Mouse (Mus musculus) urinary bladder, postnatal 36 days (tissue): Measurements from ENCODE around the gene Ogdh.
A peak's percentile ranks its signal among the peaks of the same experiment; 100 is the strongest.
"Not testable (repeated sequence)": the region's sequence is repeated elsewhere in the genome, so short reads cannot be mapped to it uniquely, and the experiment has no call there.

Source experiments
- DNase-seq, 2 experiments: peaks; one replicate each; pipeline ENCODE4 v3.0.0; 2022; ENCODE audit warnings: low spot score in 2 of 2, mixed read lengths in 1 of 2

The Ogdh gene

GRCm38 (mm10) chr11:6291401-6292115 is at the start of gene Ogdh:
TSS of gene Ogdh (plus strand) at chr11:6291633.
- peak; percentile 98 for DNase-seq

DNA sequence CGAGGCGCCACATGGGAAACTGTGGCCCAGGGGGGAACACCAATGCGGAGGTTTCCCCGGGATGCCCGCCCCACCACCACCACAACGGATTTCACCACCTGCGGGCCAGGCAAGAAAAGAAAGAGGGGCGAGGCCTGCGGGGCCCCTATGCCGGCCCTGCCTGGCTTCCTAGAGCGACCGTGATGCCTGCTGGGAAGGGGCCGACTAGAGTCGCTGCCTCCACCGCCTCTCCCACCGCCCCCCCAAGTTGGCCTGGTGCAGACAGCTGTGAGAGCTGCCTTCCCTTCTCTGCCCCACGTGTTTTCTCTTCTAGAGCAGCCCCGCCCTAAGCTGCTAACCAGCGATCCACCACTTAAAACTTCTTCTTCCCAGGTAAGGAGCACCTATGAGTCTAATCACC is 46.7 kb upstream of the Ogdh start:
- DNase-seq, result no peak

DNA sequence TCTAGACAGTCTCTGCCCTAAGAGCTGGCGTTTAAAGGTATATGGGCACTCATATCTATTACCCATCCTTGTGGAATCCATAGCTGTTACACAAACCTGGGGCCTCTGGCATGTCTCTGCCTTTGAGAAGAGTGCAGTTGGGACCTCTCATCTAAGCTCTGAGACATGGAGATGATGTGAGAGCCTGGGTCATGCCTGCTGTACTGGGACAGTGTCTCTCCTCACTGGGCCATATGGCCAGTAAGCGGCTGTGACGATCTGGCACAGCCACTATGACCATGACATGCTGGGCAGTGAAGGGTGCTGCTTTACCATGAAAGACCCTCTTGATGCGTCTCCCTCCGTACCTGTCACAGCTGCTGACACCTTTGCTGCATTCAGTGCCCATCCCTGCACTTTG is 39.2 kb upstream of the Ogdh start:
- DNase-seq, result no peak

GRCm38 (mm10) chr11:6252824-6253223 is 38.6 kb upstream of the Ogdh start:
- DNase-seq, result no peak

- not testable (repeated sequence) for DNase-seq
Measured at GRCm38 (mm10) chr11:6254602-6255001, 36.8 kb upstream of the Ogdh start.

DNA sequence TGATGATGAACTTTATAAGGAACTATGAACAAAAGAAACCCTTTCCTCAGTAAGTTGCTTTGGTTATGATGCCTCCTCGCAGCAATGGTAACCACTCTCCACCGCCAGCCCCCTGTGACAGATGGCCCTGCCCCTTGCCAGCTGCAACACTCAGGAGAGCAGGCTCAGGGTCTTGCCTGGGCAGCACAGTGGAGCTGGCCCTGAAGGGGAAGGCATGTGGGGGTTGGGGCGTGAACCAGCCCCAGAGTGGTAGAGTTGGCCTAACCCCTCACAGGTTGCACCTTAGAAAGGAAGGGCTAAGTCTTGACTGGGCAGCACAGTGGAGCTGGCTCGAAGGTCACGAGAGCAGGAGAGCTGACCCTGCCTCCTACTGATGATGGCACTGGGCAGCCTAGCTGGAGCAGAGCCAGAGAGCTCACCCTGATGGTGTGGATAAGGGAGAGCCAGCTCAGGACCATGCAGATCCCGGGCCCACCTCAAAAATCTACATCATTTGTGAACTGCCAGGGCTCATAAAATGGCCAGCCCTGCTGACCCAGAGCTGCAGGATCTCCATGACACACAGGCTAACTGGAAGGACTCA is 34.9 kb upstream of the Ogdh start:
- no peak for DNase-seq

DNA sequence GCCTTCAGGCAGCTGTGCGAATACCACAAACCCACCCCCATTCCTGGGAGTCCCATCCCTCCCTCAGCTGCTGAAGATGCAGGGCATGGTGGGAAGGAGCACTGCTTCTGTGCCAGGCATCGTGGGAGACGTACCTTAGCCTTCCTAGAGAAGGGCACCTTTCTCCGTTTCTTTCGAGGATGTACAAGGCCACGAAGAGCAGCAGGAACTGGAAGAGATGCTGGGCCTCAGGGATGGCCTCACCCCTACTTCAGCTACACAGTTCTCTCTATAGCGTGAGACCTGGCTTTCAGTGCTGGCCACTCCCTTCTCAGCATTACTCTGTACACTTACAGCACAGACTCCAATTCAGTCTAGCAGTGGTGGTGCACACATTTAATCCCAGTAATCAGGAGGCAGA is 32.0 kb upstream of the Ogdh start:
- DNase-seq, result no peak

DNA sequence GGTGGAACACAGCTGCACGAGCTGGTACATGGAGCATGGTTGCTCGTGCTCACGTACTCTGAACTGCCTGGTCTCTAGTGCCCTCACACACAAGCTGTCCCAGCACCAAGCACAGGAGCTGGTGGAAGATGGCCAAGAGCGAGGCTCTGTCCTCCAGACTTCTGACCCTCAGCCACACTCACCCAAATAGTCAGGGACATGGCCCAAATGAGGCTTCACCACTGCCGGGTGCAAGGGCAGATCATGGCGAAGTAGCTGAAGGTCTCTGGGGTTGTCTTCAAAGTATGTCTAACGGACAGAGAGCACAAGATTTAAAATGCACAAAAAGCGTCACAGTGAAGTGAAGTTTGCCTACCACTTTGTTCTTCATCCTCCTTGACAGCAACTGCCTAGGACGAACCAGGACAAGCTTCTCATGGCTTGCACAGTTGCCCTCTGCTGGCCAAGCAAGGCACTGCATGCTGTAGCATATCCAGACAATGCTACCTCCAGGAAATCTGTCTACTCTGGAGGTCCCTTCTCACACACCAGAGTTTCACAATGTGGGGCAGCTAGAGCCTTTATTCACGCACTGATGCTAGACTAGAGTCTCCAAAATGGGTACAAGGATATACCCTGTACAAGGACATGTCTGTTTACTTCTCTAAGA is 29.9 kb upstream of the Ogdh start:
- DNase-seq, result peak; percentile 38 to 58

DNA sequence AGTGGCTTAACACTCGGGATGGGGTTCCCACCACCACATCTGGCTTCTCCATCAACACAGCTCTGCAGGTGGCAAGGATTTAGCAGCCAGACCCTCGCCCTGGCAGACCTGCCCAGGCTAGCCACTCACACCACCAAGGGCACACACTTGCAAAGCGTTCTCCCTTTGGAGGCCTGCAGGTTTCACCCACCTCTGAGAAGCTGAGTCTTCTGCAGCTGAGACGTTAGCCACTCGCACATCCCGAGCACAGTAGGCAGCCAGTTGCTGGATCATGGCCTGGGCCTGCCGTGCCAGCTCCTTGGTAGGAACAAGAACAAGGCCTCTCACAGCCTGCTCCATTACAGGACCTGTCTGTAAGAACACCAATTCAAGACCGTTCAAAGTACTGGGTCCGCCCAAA is 24.8 kb upstream of the Ogdh start:
- DNase-seq, result no peak

DNA sequence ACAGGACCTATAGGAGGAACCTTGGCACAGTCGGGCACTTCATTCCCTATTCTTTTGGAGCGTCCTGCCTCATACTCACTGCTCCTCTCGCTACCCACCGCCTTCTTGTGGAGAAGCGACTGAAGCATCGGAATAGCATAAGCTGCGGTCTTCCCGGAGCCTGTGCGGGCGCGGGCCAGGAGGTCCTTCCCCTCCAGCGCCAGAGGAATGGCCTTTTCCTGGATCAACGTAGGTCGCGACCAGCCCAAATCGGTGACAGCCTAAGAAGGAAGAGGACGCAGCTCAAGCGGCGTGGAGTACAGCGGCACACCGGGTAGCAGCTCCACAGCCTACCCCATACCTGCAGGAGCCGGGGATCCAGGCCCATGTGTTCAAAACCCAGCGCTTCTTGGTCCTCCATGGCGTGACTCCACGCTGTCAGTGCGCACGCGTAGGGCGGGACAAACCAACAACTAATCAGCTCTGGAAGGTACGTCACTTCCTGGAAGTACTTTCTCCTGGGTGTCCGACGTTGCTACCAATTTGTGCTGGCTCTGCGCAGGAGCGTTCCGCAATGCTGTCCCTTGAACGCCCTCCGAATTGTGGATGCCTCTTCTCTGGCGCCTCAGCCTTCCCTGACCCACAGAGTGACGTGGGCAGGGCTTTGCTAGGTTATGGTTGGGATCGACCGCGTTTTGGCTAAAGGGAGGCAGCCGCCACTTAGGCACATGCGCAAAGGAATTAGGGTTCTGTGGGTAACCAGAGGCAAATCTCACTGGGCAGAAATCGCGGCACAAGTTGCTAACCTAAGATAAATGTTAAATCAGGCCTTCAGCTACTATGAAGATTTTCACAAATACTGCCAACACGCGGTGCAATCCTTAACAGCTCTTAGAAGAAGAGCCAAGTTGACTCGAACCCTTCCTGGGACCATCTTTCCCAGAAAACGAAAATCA is 23.8 kb upstream of the Ogdh start, which contains the start of gene Ddx56:
Gene Ddx56 (minus strand): TSS at position 453 of the 935 bp plus-strand sequence.
- DNase-seq, result peak; percentile 84 to 91

DNA sequence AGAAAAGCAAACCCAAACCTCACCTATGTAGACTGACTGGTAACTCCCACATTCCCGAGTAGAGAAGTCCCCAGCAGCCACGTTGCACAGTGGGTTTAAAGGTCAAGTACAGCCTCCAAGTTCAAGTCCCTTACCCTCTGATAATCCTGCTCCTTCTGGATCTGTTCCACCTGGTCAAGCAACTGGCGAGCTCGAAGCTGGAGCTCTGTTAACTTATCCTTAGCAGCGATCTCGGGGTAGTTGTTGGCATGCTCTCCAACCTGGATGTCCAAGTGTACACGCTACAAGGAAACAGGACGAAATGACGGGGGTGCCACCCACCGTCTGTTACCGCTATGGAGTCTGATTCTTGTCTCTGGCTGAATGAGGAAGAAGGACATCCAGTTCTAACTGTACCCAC is 17.8 kb upstream of the Ogdh start:
- no peak for DNase-seq

GRCm38 (mm10) chr11:6274387-6275093 is 16.9 kb upstream of the Ogdh start, which contains the start of gene Tmed4:
TSS of gene Tmed4 (minus strand) at chr11:6274870.
- peak; percentile 95 to 99 for DNase-seq

DNA sequence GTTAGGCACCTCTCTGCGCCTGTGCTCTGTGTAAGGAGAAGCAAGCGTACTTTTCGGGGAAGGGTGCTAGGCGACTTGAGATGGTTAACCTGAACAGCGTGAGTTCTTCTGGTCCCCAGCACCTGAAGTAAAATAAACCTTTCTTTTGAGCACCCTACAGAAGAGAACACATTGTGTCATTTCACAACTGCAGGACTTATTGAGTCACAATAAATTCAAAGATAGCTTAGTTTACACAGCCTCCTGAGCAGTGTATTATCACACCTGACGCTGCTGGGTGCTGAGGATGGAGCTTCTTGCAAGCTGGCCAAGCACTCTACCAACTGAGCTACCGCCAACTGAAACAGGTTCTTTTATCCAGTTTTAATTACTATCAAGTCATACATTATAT is 16.3 kb upstream of the Ogdh start:
- DNase-seq, result no peak

DNA sequence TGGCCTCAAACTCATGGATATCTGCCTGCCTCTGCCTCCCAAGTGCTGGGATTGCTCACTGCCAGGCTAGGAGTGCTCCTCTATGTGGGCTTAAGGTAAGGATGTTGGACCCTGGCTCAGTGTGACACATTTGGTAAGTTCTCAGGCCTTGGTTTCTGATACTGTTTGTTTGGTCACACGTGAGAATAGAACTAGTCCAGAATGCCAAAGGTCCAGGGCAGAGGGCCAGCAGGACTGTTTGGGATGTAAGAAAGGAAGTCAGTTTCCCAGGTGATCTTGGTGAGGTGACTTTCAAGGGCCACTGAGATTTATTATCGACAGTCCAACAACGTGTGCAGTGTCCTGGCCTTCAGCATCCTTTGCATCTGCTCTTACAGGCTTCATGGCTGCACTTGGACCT is 15.0 kb upstream of the Ogdh start:
- no peak for DNase-seq

GRCm38 (mm10) chr11:6282940-6283339 is 8.5 kb upstream of the Ogdh start:
- DNase-seq, result no peak

DNA sequence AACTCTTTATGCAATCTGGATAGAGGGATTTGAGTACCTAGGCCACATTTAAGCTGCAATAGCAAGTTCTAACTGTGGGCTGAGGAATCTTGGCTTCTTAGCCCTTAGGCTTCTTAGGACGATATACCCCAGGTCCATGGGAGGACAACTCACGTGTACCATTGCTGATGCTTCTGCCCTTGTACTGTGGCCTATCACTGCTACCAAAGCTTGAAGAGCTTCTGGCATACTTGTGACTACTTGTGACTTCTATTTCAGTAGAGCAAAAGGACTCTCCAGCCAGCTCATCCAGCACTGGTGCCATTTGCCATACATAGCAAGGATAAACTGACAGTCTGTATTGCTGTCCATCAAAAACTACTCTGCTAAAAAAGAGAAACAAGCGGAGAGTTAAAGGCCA is 1.3 kb upstream of the Ogdh start:
- DNase-seq, result no peak

DNA sequence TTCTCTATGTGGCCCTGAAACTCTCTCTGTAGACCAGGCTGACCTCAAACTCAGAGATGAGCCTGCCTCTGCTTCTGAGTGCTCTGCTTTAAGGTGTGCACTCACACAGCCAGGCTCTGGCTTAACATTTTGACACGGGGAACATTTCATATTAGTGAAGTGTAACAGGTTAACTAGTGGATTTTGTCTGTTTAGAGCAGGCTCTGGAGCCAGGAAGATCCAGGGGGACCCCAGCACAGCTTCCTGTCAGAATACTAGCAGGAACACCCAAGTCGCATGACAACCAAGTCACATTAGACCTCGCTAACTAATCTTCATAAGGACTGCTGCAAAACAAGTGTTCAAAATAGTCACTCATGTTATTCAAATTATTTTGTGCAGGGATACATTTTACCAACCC is 550 bp upstream of the Ogdh start:
- DNase-seq, result no peak

- no peak for DNase-seq
Measured at GRCm38 (mm10) chr11:6292116-6292987, 919 bp downstream of the Ogdh start.

DNA sequence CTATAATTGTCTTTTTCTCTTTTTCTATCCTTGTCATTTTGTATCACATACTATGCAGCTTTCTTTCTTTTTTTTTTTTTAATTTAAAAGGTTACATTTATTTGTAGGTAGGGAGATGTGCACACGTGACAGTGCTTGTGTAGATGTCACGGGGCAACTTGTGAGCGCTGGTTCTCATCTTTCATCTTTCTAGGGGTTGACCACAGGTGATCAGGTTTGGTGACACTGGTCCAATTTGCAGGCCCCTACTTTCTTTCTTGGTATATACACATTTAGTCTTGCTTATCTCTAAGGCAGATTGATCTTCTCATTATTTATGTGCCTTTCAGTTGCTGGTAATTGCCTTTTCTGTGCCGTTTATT is 1.5 kb downstream of the Ogdh start:
- DNase-seq, result no peak

- DNase-seq, result no peak
Measured at GRCm38 (mm10) chr11:6293601-6294000, 2.2 kb downstream of the Ogdh start.
